In the genomic region with DNA sequence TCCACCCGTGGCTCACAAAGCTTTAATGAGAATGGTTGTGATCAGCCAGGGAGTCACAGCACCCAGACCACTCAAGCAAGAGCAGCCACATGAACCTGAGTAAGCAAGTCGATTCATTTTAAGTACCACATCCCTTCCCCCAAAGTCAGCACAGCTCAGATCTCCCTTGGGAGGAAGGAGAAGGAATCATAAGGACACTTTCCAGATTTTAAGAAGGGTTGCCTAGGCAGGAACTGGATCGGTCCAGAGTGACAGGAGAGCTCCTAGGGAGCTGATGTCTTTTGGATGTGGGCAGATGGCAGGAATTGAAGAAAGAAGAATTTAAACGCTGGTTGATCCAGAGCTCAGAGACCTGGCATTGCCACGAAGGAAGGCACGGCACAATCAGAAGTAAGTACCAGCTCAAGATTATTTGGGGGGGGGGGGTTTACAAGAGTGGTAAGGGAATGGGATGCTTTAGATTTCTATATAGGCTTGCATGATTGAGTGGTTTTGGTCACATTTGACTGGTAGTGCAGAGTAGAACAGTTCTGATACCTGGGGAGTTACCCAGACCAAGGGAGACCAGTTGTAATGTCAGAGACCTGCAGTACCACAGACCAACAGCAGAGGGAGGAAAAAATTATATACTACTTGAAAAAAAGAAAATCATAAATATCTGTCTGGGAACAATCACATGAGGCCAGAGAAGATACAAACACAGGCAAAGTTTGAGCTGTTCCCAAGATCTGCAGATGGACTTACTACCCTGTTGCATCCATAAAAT, we compare ENCODE assay signal across 8 mouse cellular contexts.
DNase-seq lines count a peak whose midpoint lies in the region; ATAC-seq lines count a peak whose summit lies in the region.

No protein-coding gene starts in this region.

- peak; percentile 74 for DNase-seq in heart, adult 8-10 months (ENCODE audit: low spot score)
- peak; percentile 18 for DNase-seq in thymus, postnatal 4 days
- DNase-seq in thymus, postnatal 0 days (ENCODE audit: low spot score): no peak
- DNase-seq in kidney, postnatal 4 days: peak; percentile 55
- no peak for DNase-seq in Muller cell, postnatal 12 days (ENCODE audit: inconsistent ontology term)
- DNase-seq in ovary, postnatal 36 days (ENCODE audit: low spot score): no peak

- H3K4me2 ChIP-seq in heart, embryonic 12.5 days: no peak overlapping the region
- H3K4me2 ChIP-seq in forebrain, embryonic 16.5 days (ENCODE audit: low read length): no peak overlapping the region

- H3K9ac ChIP-seq in heart, embryonic 12.5 days: no peak overlapping the region
- H3K9ac ChIP-seq in forebrain, embryonic 16.5 days (replicated peaks; ENCODE audit: low read depth, low read length): no peak overlapping the region

- H3K27ac ChIP-seq in heart, embryonic 12.5 days (ENCODE audit: poor library complexity, severe bottlenecking): no peak overlapping the region
- no peak overlapping the region for H3K27ac ChIP-seq in forebrain, embryonic 16.5 days (ENCODE audit: low read length)

- peaks cover 16% of the 10 kb centered on the region for H3K4me1 ChIP-seq in heart, embryonic 12.5 days (replicated peaks)
- H3K4me1 ChIP-seq in forebrain, embryonic 16.5 days (replicated peaks; ENCODE audit: control insufficient read depth, insufficient read depth, low read length): no peaks in the 10 kb centered on the region

- WGBS in heart, embryonic 12.5 days: 74% methylated on average over 6 of the region's 6 CpGs
- 88% methylated on average over 6 of the region's 6 CpGs for WGBS in forebrain, embryonic 16.5 days

- H3K36me3 ChIP-seq in heart, embryonic 12.5 days: no peaks in the 10 kb centered on the region
- no peaks in the 10 kb centered on the region for H3K36me3 ChIP-seq in forebrain, embryonic 16.5 days (ENCODE audit: control insufficient read depth, insufficient read depth)

- no peak overlapping the region for H3K4me3 ChIP-seq in heart, embryonic 12.5 days
- H3K4me3 ChIP-seq in forebrain, embryonic 16.5 days (replicated peaks; ENCODE audit: low read length): no peak overlapping the region

- no peak for ATAC-seq in heart, embryonic 12.5 days (ENCODE audit: insufficient number of reproducible peaks, low FRiP score)
- ATAC-seq in forebrain, embryonic 16.5 days: peak; percentile 40; the same call in 1 of the 2 replicates

- H3K9me3 ChIP-seq in heart, embryonic 12.5 days (replicated peaks): no peaks in the 10 kb centered on the region
- H3K9me3 ChIP-seq in forebrain, embryonic 16.5 days (ENCODE audit: control insufficient read depth, low read length): no peaks in the 10 kb centered on the region

- H3K27me3 ChIP-seq in heart, embryonic 12.5 days (replicated peaks): no peaks in the 10 kb centered on the region
- 0 out of 2 replicates have a peak, but pooled peaks cover 2% of the 10 kb centered on the region for H3K27me3 ChIP-seq in forebrain, embryonic 16.5 days (replicated peaks; ENCODE audit: control insufficient read depth, insufficient read depth, low read length)

Comparison
In these comparisons a context has a peak if more than half of its experiments do, and no peak if none do; other contexts are left out.
1. DNase-seq: peak in heart, adult 8-10 months (single experiment), thymus, postnatal 4 days (single experiment) and kidney, postnatal 4 days (2 of 2); none in thymus, postnatal 0 days (single experiment), Muller cell, postnatal 12 days (single experiment) and ovary, postnatal 36 days (single experiment).